Comparison of ENCODE assay signal across 25 mouse cellular contexts in the genomic region with DNA sequence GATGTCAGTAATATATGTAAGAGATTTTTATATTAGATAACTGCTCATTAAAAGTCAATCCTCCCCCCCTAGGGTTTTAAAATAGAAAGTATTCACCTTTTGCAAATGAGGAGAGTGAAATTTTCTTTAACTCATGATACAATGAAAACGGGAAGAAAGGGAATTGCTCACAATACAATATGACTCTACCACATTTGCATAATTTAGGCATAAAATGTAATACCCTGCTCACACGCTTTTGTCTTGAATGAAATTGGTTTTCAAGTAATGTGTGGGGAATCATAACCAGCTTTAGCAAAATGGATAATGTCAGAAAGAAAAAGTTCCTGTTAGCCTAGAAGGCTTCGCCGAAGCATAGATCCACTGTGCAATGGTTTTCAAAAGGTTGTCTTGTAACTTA.
"Had no signal": no experiment of that assay in that cellular context is flagged by ENCODE, and none has a peak within 500 bp of the region (broad histone marks: within the 10 kb centered on the region; RNA-seq: fewer than 3 reads in every experiment).

No protein-coding gene starts in this region.

- H3K27ac ChIP-seq: heart, adult 2 months; heart, embryonic 13.5 days; heart, embryonic 15.5 days; hindbrain, embryonic 13.5 days; hindbrain, postnatal 0 days; kidney, embryonic 15.5 days; kidney, postnatal 0 days; limb, embryonic 13.5 days; limb, embryonic 15.5 days; liver, embryonic 12.5 days; liver, embryonic 14.5 days had no signal

- H3K9me3 ChIP-seq: heart, embryonic 13.5 days; heart, embryonic 15.5 days; hindbrain, embryonic 13.5 days; hindbrain, embryonic 15.5 days; kidney, embryonic 15.5 days; limb, embryonic 13.5 days; limb, embryonic 15.5 days; liver, embryonic 12.5 days had no signal

- H3K4me3 ChIP-seq: heart, adult 2 months; heart, embryonic 13.5 days; heart, embryonic 15.5 days; hindbrain, embryonic 13.5 days; hindbrain, embryonic 15.5 days; kidney, embryonic 15.5 days; limb, embryonic 13.5 days; limb, embryonic 15.5 days; liver, embryonic 12.5 days had no signal

- H3K36me3 ChIP-seq: heart, embryonic 13.5 days; heart, embryonic 15.5 days; hindbrain, embryonic 13.5 days; hindbrain, embryonic 15.5 days; kidney, embryonic 15.5 days; limb, embryonic 13.5 days; limb, embryonic 15.5 days; liver, embryonic 12.5 days had no signal

- H3K4me1 ChIP-seq: hindbrain, embryonic 13.5 days; hindbrain, embryonic 15.5 days; kidney, embryonic 15.5 days; limb, embryonic 13.5 days; limb, embryonic 15.5 days; liver, embryonic 12.5 days had no signal

- H3K9ac ChIP-seq: heart, embryonic 13.5 days; heart, embryonic 15.5 days; hindbrain, embryonic 13.5 days; hindbrain, embryonic 15.5 days; kidney, embryonic 15.5 days; limb, embryonic 13.5 days; limb, embryonic 15.5 days; liver, embryonic 12.5 days; liver, embryonic 14.5 days had no signal

- H3K4me2 ChIP-seq: heart, embryonic 11.5 days; heart, embryonic 13.5 days; heart, embryonic 15.5 days; hindbrain, embryonic 13.5 days; hindbrain, embryonic 15.5 days; kidney, embryonic 15.5 days; limb, embryonic 13.5 days; limb, embryonic 15.5 days; liver, embryonic 12.5 days had no signal

- DNase-seq: gastrocnemius, postnatal 14 days; gastrocnemius, postnatal 36 days; heart, adult 11 months; heart, adult 2 months; heart, postnatal 14 days; heart, postnatal 36 days; kidney, adult 11 months; kidney, adult 2 months; kidney, adult 9 months; kidney, postnatal 14 days; kidney, postnatal 36 days; left cerebral cortex, postnatal 4 days had no signal

- H3K27me3 ChIP-seq: heart, embryonic 13.5 days; heart, embryonic 15.5 days; hindbrain, embryonic 13.5 days; hindbrain, embryonic 15.5 days; kidney, embryonic 15.5 days; limb, embryonic 13.5 days; limb, embryonic 15.5 days; liver, embryonic 12.5 days had no signal

- ATAC-seq: hindbrain, postnatal 0 days; intestine, embryonic 16.5 days; liver, embryonic 12.5 days had no signal
